Mouse (Mus musculus) intestine, postnatal 0 days (tissue): ENCODE measurements around the gene Frmd4b. TPM values are rescaled to one million over a fixed set of nuclear protein-coding genes. Genes with fewer than 3 reads are reported as not detected.

Source experiments
- ATAC-seq: fragments of 200-750 bp; cut with Nextera tagmentation; 2 replicates; pipeline ENCODE4 v1.8.0; 2017; ENCODE audit warnings: mild to moderate bottlenecking, moderate TSS enrichment, moderate library complexity
- H3K27ac ChIP-seq: fragments of 300-500 bp; sonication (generic); 2 replicates; pipeline ENCODE4 v1.5.1; 2014; ENCODE audit warnings: mild to moderate bottlenecking, low read depth, low read length, moderate library complexity
- H3K27me3 ChIP-seq: fragments of 300-500 bp; sonication (generic); replicated peaks from 2 replicates; pipeline ENCODE4 v1.6.1; 2014; ENCODE audit warnings: low read length, mixed read lengths; ENCODE audit not compliant: control insufficient read depth, insufficient read depth
- H3K36me3 ChIP-seq: fragments of 300-500 bp; sonication (generic); 2 replicates; pipeline ENCODE4 v1.6.1; 2014; ENCODE audit warnings: mild to moderate bottlenecking, moderate library complexity; ENCODE audit not compliant: control insufficient read depth, insufficient read depth
- H3K4me1 ChIP-seq: fragments of 300-500 bp; sonication (generic); replicated peaks from 2 replicates; pipeline ENCODE4 v1.6.1; 2014; ENCODE audit warnings: antibody characterized with exemption, low read length, mixed read lengths; ENCODE audit not compliant: control insufficient read depth, insufficient read depth
- H3K4me2 ChIP-seq: fragments of 300-500 bp; sonication (generic); replicated peaks from 2 replicates; pipeline ENCODE4 v1.6.1; 2014; ENCODE audit warnings: low read depth, mild to moderate bottlenecking, moderate library complexity
- H3K4me3 ChIP-seq: fragments of 300-500 bp; sonication (generic); 2 replicates; pipeline ENCODE4 v1.5.1; 2014; ENCODE audit warnings: low read depth, low read length
- H3K9ac ChIP-seq: fragments of 300-500 bp; sonication (generic); 2 replicates; pipeline ENCODE4 v1.6.1; 2014; ENCODE audit warnings: mild to moderate bottlenecking, low read depth, low read length
- H3K9me3 ChIP-seq: fragments of 300-500 bp; sonication (generic); 2 replicates; pipeline ENCODE4 v1.6.1; 2016; ENCODE audit warnings: mixed run types; ENCODE audit not compliant: control insufficient read depth
- CTCF ChIP-seq: sonication (generic); IDR thresholded peaks from 2 replicates; pipeline ENCODE4 v1.5.1; 2016; ENCODE audit warnings: low read depth, mild to moderate bottlenecking, control low read depth, antibody characterized with exemption, moderate library complexity
- WGBS: fragments of 180-500 bp; shearing (Covaris S2); extraction: QIAGEN DNeasy Blood & Tissue Kit; methylation state at CpG from one replicate; pipeline ENCODE4 v1.1.7; 2014; 5-methylcytosine and 5-hydroxymethylcytosine counted together
- polyA plus RNA-seq: library from polyadenylated mRNA; unstranded; fragments of >200 nt; fragmentation: Nextera tagmentation; extraction: Ambion mirVana; gene quantifications from 2 replicates; pipeline ENCODE4 v1.2.1, GENCODE M21; 2015

Frmd4b gene
- polyA plus RNA-seq, 1 experiment from 2014 or later = 5.1 TPM

GRCm38 (mm10) chr6:97341148-97341547, 276.2 kb downstream of the Frmd4b start:
- Histone ChIP-seq H3K4me1 (peaks cover 8% of the 10 kb centered on the region; the same call in 1 of the 2 replicates), H3K4me3 (no peak overlapping the region), H3K27me3 (no peaks in the 10 kb centered on the region), H3K36me3 (no peaks in the 10 kb centered on the region), H3K9ac (no peak overlapping the region), H3K9me3 (no peaks in the 10 kb centered on the region), H3K4me2 (peak overlapping the region; percentile 43), H3K27ac (peak overlapping the region; percentile 76)
- WGBS = 36% methylated on average over 3 of the region's 3 CpGs
- no peak for TF ChIP-seq CTCF
- peak; percentile 75 for ATAC-seq

GRCm38 (mm10) chr6:97340211-97340791, 277.0 kb downstream of the Frmd4b start:
- ATAC-seq = no peak
- H3K4me2 ChIP-seq = no peak overlapping the region
- H3K4me1 ChIP-seq = peaks cover 8% of the 10 kb centered on the region; the same call in 1 of the 2 replicates
- H3K36me3 ChIP-seq = no peaks in the 10 kb centered on the region
- no peaks in the 10 kb centered on the region for H3K27me3 ChIP-seq
- H3K4me3 ChIP-seq = no peak overlapping the region
- no peaks in the 10 kb centered on the region for H3K9me3 ChIP-seq
- no peak overlapping the region for H3K9ac ChIP-seq
- H3K27ac ChIP-seq = peak overlapping the region; percentile 76
- WGBS = 66% methylated on average over 17 of the region's 17 CpGs
- TF ChIP-seq CTCF = no peak

- ATAC-seq = no peak
- TF ChIP-seq CTCF = no peak
- 55% methylated on average over 5 of the region's 5 CpGs for WGBS
Measured at GRCm38 (mm10) chr6:97339271-97339681, 278.1 kb downstream of the Frmd4b start.

GRCm38 (mm10) chr6:97338843-97339242, 278.5 kb downstream of the Frmd4b start:
- H3K4me1 ChIP-seq = peaks cover 8% of the 10 kb centered on the region; the same call in 1 of the 2 replicates
- H3K36me3 ChIP-seq = no peaks in the 10 kb centered on the region
- H3K4me3 ChIP-seq = no peak overlapping the region
- no peaks in the 10 kb centered on the region for H3K27me3 ChIP-seq
- no peak overlapping the region for H3K27ac ChIP-seq
- no peaks in the 10 kb centered on the region for H3K9me3 ChIP-seq
- H3K4me2 ChIP-seq = no peak overlapping the region
- ATAC-seq = no peak
- WGBS = 73% methylated on average over 4 of the region's 4 CpGs
- TF ChIP-seq CTCF = no peak
- no peak overlapping the region for H3K9ac ChIP-seq

More at GRCm38 (mm10) chr6:97339271-97339681, 278.1 kb downstream of the Frmd4b start:
- no peak overlapping the region for H3K4me2 ChIP-seq
- H3K9me3 ChIP-seq = no peaks in the 10 kb centered on the region
- H3K36me3 ChIP-seq = no peaks in the 10 kb centered on the region
- H3K9ac ChIP-seq = no peak overlapping the region
- no peaks in the 10 kb centered on the region for H3K27me3 ChIP-seq
- H3K4me1 ChIP-seq = peaks cover 8% of the 10 kb centered on the region; the same call in 1 of the 2 replicates
- H3K4me3 ChIP-seq = no peak overlapping the region
- H3K27ac ChIP-seq = no peak overlapping the region

GRCm38 (mm10) chr6:97333323-97333722, 284.0 kb downstream of the Frmd4b start:
- Histone ChIP-seq H3K36me3 (no peaks in the 10 kb centered on the region), H3K9me3 (no peaks in the 10 kb centered on the region), H3K27me3 (no peaks in the 10 kb centered on the region), H3K27ac (no peak overlapping the region), H3K4me1 (no peaks in the 10 kb centered on the region), H3K9ac (no peak overlapping the region), H3K4me2 (no peak overlapping the region), H3K4me3 (no peak overlapping the region)
- 80% methylated on average over 3 of the region's 3 CpGs for WGBS
- no peak for TF ChIP-seq CTCF
- ATAC-seq = no peak

GRCm38 (mm10) chr6:97323951-97324350, 293.4 kb downstream of the Frmd4b start:
- Histone ChIP-seq H3K4me3 (no peak overlapping the region), H3K27ac (no peak overlapping the region), H3K9me3 (no peaks in the 10 kb centered on the region), H3K4me1 (no peaks in the 10 kb centered on the region), H3K9ac (no peak overlapping the region), H3K4me2 (no peak overlapping the region), H3K27me3 (no peaks in the 10 kb centered on the region), H3K36me3 (peaks cover 8% of the 10 kb centered on the region; the same call in 1 of the 2 replicates)
- ATAC-seq = no peak
- 74% methylated on average over 4 of the region's 4 CpGs for WGBS
- no peak for TF ChIP-seq CTCF
